Mouse (Mus musculus): ENCODE data around the gene Mrm3.

DNA sequence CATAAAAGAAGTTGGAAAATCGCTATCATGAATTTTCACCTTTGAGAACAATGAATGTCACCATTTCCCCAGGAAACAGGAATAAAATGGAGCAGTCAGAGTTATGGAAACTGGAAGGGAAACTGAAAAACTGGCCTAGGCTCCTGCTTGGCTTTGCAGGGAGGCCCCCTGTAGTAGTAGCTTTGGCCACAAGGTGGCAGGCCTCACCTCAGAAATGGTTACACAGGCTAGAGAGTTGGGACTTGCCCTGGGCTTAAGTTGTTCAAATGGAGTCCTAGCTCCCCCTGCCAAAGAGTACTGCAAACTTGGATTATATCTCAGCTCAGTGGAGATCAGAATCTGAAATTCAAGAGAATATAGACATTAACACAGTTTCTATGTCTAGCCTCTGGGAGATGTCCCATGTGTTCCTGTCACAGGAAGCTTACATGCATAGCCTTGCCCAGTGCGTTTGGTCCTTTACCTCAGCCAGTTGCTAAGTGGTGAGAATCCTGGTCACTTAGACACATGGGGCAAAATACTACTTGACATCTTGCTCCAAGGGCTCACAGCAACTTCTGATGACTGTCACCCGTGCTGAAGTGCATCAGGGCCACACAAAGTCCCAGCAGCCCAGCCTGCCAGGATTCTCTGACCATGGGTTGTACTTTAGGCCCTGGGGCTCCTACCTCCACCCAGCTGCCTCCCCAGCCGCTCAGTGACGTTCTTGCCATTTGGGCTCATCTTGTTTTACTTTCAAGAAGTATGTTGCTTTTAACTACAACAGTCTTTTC lies 9.8 kb downstream of the Mrm3 start:
- TF ChIP-seq CTCF (IDR thresholded peaks at IDR 0.05; ENCODE audit: borderline replicate concordance, extremely low read depth, insufficient read depth, insufficient read length) (peak; percentile 95), POLR2A (IDR thresholded peaks at IDR 0.05; ENCODE audit: borderline replicate concordance, extremely low read depth, insufficient read depth, insufficient read length, poor library complexity, severe bottlenecking) (no peak)
